ENCODE assay signal across 8 mouse cellular contexts in the genomic region with DNA sequence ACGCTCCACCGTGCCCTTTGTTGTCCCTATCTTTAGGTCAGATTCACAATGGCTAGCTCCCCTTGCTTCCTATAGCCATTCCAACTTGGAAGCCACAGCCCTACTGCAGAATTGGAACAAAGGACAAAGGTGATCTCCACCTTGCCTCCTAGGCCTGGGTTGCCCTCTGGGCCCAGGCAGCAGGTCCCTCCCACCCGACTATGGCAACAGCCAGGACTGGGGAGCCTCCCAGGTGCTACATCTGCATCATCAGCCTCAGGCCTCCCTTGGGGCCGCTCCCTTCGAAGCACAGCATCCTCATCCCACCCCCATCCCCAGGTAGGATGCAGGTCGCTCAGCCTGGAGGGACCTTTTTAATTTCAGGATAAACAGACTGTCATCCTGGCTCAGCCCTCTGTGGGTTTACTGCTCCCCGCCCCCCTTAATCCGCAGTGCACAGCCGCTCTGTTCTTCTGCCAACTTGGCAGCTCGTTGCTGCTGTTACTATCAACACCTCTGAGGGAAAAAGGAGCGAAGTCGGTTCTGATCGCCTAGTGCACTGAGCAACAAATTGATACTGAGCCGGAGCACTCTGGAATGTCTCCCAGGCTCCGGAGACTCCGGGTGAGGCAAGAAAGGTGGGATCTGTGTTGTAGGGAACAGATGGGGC. TPM values are rescaled to one million over a fixed set of nuclear protein-coding genes. Genes with fewer than 3 reads are reported as not detected.
DNase-seq lines count a peak whose midpoint lies in the region; ATAC-seq lines count a peak whose summit lies in the region.

No protein-coding gene starts in this region.

- DNase-seq in adrenal gland, adult 2 months, result peak; percentile 6
- no peak for DNase-seq in adrenal gland, adult (ENCODE audit: inconsistent age in 2 of 2, low spot score in 1 of 2)
- peak; percentile 68 for DNase-seq in cerebellum, adult 11-12 months
- DNase-seq in frontal cortex, postnatal 25 days (ENCODE audit: low spot score in 2 of 2), result peak; percentile 22 to 36
- peak; percentile 52 to 71 for DNase-seq in layer of hippocampus, adult 18-20 months (ENCODE audit: low spot score in 2 of 2)
- no peak for DNase-seq in urinary bladder, postnatal 14 days (ENCODE audit: low spot score)
- no peak for DNase-seq in spleen, postnatal 14 days (ENCODE audit: low spot score in 2 of 2)

- H3K27me3 ChIP-seq in midbrain, embryonic 13.5 days, result no peaks in the 10 kb centered on the region

- ATAC-seq in midbrain, embryonic 13.5 days, result peak; percentile 74; the same call in 1 of the 2 replicates

- H3K9me3 ChIP-seq in midbrain, embryonic 13.5 days, result no peaks in the 10 kb centered on the region

- no peak overlapping the region for H3K4me3 ChIP-seq in midbrain, embryonic 13.5 days (replicated peaks)

- H3K27ac ChIP-seq in midbrain, embryonic 13.5 days, result peak overlapping the region; percentile 31; the same call in 1 of the 2 replicates

- peak overlapping the region; percentile 39 for H3K4me2 ChIP-seq in midbrain, embryonic 13.5 days (replicated peaks)

- H3K9ac ChIP-seq in midbrain, embryonic 13.5 days (replicated peaks), result peak overlapping the region; percentile 24; the same call in 1 of the 2 replicates

- no peaks in the 10 kb centered on the region for H3K36me3 ChIP-seq in midbrain, embryonic 13.5 days

- H3K4me1 ChIP-seq in midbrain, embryonic 13.5 days (replicated peaks), result peaks cover 18% of the 10 kb centered on the region

- 19% methylated on average over 16 of the region's 16 CpGs for WGBS in midbrain, embryonic 13.5 days

RNA-seq across cellular contexts. Expression of a gene that starts 22.3 kb away (rescaled TPM):
- total RNA-seq in adrenal gland, adult 2 months (2021), result 100 to 1,000 TPM; 158 to 251 TPM
- polyA plus RNA-seq in adrenal gland, adult 2 months (2012; rRNA removed), result 168 and 197 TPM in 2 replicates
- total RNA-seq in layer of hippocampus, adult 18-20 months (2021), result 100 to 1,000 TPM; 484 to 500 TPM
- 43.3 and 52.5 TPM in 2 replicates for polyA plus RNA-seq in midbrain, embryonic 13.5 days (2015; fragmentation: Nextera tagmentation; extraction: Ambion mirVana)

RNA-seq across cellular contexts. Expression of a gene that starts 37.5 kb away (rescaled TPM):
- 100 to 1,000 TPM; 179 to 252 TPM for total RNA-seq in adrenal gland, adult 2 months (2021)
- 210 and 224 TPM in 2 replicates for polyA plus RNA-seq in adrenal gland, adult 2 months (2012; rRNA removed)
- total RNA-seq in layer of hippocampus, adult 18-20 months (2021), result 100 to 1,000 TPM; 219 to 225 TPM
- polyA plus RNA-seq in midbrain, embryonic 13.5 days (2015; fragmentation: Nextera tagmentation; extraction: Ambion mirVana), result 313 and 341 TPM in 2 replicates

RNA-seq across cellular contexts. Expression of a gene that starts 58.4 kb away (rescaled TPM):
- 10 to 100 TPM; 48.3 to 52.4 TPM for total RNA-seq in adrenal gland, adult 2 months (2021)
- polyA plus RNA-seq in adrenal gland, adult 2 months (2012; rRNA removed), result 13.5 and 14.6 TPM in 2 replicates
- 10 to 100 TPM; 23.2 to 24.7 TPM for total RNA-seq in layer of hippocampus, adult 18-20 months (2021)
- 67.2 and 70.1 TPM in 2 replicates for polyA plus RNA-seq in midbrain, embryonic 13.5 days (2015; fragmentation: Nextera tagmentation; extraction: Ambion mirVana)

Comparison
In these comparisons a context has a peak if more than half of its experiments do, and no peak if none do; other contexts are left out.
1. DNase-seq: peak in adrenal gland, adult 2 months (single experiment), cerebellum, adult 11-12 months (single experiment), frontal cortex, postnatal 25 days (2 of 2) and layer of hippocampus, adult 18-20 months (2 of 2); none in adrenal gland, adult (0 of 2), urinary bladder, postnatal 14 days (single experiment) and spleen, postnatal 14 days (0 of 2).